Mouse (Mus musculus) bone marrow macrophage, adult 2 months (primary cell): Measurements from ENCODE around the gene Dmtf1.

Experiments used
- CTCF ChIP-seq: IDR thresholded peaks from 2 replicates; pipeline ENCODE4 v1.5.1; 2012; ENCODE audit warnings: low read depth, mild to moderate bottlenecking, low read length, moderate library complexity
- POLR2A ChIP-seq: IDR thresholded peaks from 2 replicates; pipeline ENCODE4 v1.6.1; 2012; ENCODE audit warnings: mild to moderate bottlenecking, low read depth, low read length, borderline replicate concordance

GRCm38 (mm10) chr5:9160831-9161455 lies 633 bp downstream of the Dmtf1 start:
- no peak for TF ChIP-seq CTCF
- TF ChIP-seq POLR2A, result no peak
